Mouse (Mus musculus) right cerebral cortex, postnatal 36 days (tissue): ENCODE data around the gene Vmn2r114.
"Not testable (repeated sequence)": the region's sequence is repeated elsewhere in the genome, so short reads cannot be mapped to it uniquely, and the experiment has no call there.

Experiments
- DNase-seq, 2 experiments: peaks; one replicate each; pipeline ENCODE4 v3.0.0; 2022; ENCODE audit warnings: low spot score in 2 of 2, mixed read lengths in 1 of 2

Vmn2r114 gene

DNA sequence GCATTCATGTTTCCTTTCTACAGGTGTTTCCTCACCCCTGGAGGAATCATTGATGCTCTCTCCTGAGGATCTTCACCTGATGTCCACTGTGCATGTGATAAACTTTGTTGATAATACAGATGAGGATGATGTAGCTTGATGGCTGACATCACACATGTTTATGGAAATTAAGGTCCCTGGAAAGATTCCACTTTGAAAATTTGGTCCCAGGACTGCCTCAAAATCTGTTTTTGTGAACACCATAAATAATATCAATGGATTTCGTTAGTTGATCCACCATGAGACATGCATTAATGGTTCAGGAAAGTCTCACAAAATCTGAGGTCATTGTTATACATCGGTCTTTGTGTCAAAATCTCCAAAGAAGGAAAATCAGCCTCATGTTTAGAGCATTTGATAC is at the start of gene Vmn2r114:
Gene Vmn2r114, minus strand, starts transcription at position 101 of the 400 bp plus-strand sequence.
- not testable (repeated sequence) for DNase-seq

DNA sequence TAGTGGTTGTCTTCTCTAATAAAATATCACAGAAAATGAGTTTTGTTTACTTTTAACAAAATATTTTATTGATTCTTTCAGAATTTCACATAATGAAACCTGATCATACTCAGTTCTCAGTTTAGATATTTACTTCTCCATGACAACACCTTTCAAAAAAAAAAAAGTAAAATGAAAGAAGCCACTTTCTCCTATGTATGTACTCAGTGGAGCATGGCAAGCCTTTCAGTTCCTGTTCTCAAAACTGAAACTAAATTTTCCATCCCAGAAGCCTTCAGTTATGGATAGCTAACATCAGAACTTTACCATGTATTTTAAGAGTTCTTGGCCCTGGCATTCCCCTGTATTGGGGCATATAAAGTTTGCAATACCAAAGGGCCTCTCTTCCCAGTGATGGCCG is 39.3 kb upstream of the Vmn2r114 start:
- no peak for DNase-seq

DNA sequence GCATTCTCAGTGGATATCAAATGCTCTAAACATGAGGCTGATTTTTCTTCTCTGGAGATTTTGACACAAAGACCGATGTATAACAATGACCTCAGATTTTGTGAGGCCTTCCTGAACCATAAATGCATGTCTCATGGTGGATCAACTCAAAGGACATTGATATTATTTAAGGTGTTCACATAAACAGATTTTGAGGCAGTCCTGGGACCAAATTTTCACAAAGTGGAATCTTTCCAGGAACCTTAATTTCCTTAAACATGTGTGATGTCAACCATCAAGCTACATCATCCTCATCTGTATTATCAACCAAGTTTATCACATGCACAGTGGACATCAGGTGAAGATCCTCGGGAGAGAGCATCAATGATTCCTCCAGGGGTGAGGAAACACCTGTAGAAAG is 31.1 kb upstream of the Vmn2r114 start, which contains the start of gene Vmn2r115:
Gene Vmn2r115, plus strand, starts transcription at position 301 of the 400 bp plus-strand sequence.
- DNase-seq = not testable (repeated sequence)

DNA sequence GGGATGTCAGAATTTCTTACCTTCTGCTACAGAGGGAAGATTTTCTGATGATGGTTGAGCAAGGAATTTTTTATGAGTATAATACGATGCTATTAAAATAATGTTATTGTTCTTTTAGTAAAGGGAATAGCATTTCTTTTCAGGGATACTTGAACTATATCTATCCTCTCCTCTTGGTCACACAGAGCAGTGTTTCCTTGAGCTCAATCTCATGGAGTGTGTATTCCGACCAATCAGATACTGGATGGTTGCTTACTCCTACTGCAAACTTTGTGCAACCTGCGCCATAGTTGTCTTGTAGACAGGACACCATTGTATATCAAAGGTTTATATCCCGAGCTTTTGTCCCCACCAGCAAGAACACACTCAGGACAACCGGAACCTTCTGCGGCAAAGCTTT is 18.3 kb upstream of the Vmn2r114 start:
- no peak for DNase-seq
